Mouse (Mus musculus) heart, postnatal 0 days (tissue): Measurements from ENCODE around the gene Tbc1d1. TPM values are rescaled to one million over a fixed set of nuclear protein-coding genes. Genes with fewer than 3 reads are reported as not detected.
"Not testable (repeated sequence)": the region's sequence is repeated elsewhere in the genome, so short reads cannot be mapped to it uniquely, and the experiment has no call there.

Experiments used
- ATAC-seq: fragments of 200-750 bp; cut with Nextera tagmentation; 2 replicates; pipeline ENCODE4 v1.8.0; 2017; ENCODE audit warnings: low read depth, moderate number of reproducible peaks, moderate library complexity; ENCODE audit not compliant: insufficient read depth
- DNase-seq: peaks from one replicate; pipeline ENCODE4 v3.0.0-alpha.2; 2016; ENCODE audit warnings: low spot score
- H3K27ac ChIP-seq: fragments of 300-500 bp; sonication (generic); 2 replicates; pipeline ENCODE4 v1.5.1; 2014; ENCODE audit warnings: low read depth, mild to moderate bottlenecking
- H3K27me3 ChIP-seq: fragments of 300-500 bp; sonication (generic); 2 replicates; pipeline ENCODE4 v1.6.1; 2014; ENCODE audit warnings: low read length, mixed read lengths; ENCODE audit not compliant: control insufficient read depth, insufficient read depth
- H3K36me3 ChIP-seq: fragments of 300-500 bp; sonication (generic); replicated peaks from 2 replicates; pipeline ENCODE4 v1.6.1; 2014; ENCODE audit warnings: low read length, mixed read lengths; ENCODE audit not compliant: control insufficient read depth, insufficient read depth
- H3K4me1 ChIP-seq: fragments of 300-500 bp; sonication (generic); 2 replicates; pipeline ENCODE4 v1.6.1; 2014; ENCODE audit warnings: antibody characterized with exemption; ENCODE audit not compliant: control insufficient read depth, insufficient read depth
- H3K4me2 ChIP-seq: fragments of 300-500 bp; sonication (generic); 2 replicates; pipeline ENCODE4 v1.6.1; 2014; ENCODE audit warnings: low read depth, mild to moderate bottlenecking, low read length, moderate library complexity
- H3K4me3 ChIP-seq: fragments of 300-500 bp; sonication (generic); 2 replicates; pipeline ENCODE4 v1.5.1; 2014; ENCODE audit warnings: low read depth, low read length
- H3K9ac ChIP-seq: fragments of 300-500 bp; sonication (generic); replicated peaks from 2 replicates; pipeline ENCODE4 v1.6.1; 2014; ENCODE audit warnings: low read depth, low read length, mixed read lengths
- H3K9me3 ChIP-seq: fragments of 300-500 bp; sonication (generic); replicated peaks from 2 replicates; pipeline ENCODE4 v1.6.1; 2016; ENCODE audit warnings: low read length; ENCODE audit not compliant: control insufficient read depth
- CTCF ChIP-seq: IDR thresholded peaks from 2 replicates; pipeline ENCODE4 v1.5.1; 2016; ENCODE audit warnings: antibody characterized with exemption, control low read depth, low read depth
- EP300 ChIP-seq: IDR thresholded peaks from 2 replicates; pipeline ENCODE4 v1.6.1; 2016; ENCODE audit warnings: antibody characterized with exemption, low read depth
- WGBS: fragments of 180-500 bp; shearing (Covaris S2); extraction: QIAGEN DNeasy Blood & Tissue Kit; methylation state at CpG from one replicate; pipeline ENCODE4 v1.1.7; 2014; 5-methylcytosine and 5-hydroxymethylcytosine counted together
- polyA plus RNA-seq: library from polyadenylated mRNA; unstranded; fragments of >200 nt; fragmentation: Nextera tagmentation; extraction: Ambion mirVana; gene quantifications from 2 replicates; pipeline ENCODE4 v1.2.1, GENCODE M21; 2015
- total RNA-seq: library from RNA; depleted of rRNA; stranded (reverse); fragments of >200 nt; gene quantifications from 2 replicates; pipeline ENCODE4 v1.2.3, GENCODE M21; 2014; ENCODE audit warnings: low replicate concordance

Tbc1d1 gene
- total and polyA plus RNA-seq, 2 experiments from 2014 or later = 22.4 to 55.4 TPM

- H3K4me3 ChIP-seq = no peak overlapping the region
- no peak for TF ChIP-seq EP300
- no peak for TF ChIP-seq CTCF
- H3K36me3 ChIP-seq = peaks cover 17% of the 10 kb centered on the region
- no peak overlapping the region for H3K4me2 ChIP-seq
- peaks cover 29% of the 10 kb centered on the region for H3K4me1 ChIP-seq
- H3K9ac ChIP-seq = no peak overlapping the region
- H3K27me3 ChIP-seq = no peaks in the 10 kb centered on the region
- no peaks in the 10 kb centered on the region for H3K9me3 ChIP-seq
- DNase-seq (no peak), ATAC-seq (no peak)
- WGBS = 80% methylated on average over 7 of the region's 7 CpGs
- peak overlapping the region; percentile 86 for H3K27ac ChIP-seq
These were observed 171.3 kb downstream of the Tbc1d1 start for GRCm38 (mm10) chr5:64327212-64327902.

- Histone ChIP-seq H3K27me3 (no peaks in the 10 kb centered on the region), H3K4me1 (peaks cover 21% of the 10 kb centered on the region), H3K27ac (peak overlapping the region; percentile 82), H3K9me3 (no peaks in the 10 kb centered on the region), H3K36me3 (peaks cover 32% of the 10 kb centered on the region), H3K4me3 (no peak overlapping the region), H3K4me2 (peak overlapping the region; percentile 14; the same call in 1 of the 2 replicates), H3K9ac (peak overlapping the region; percentile 2)
- peak; percentile 91 for DNase-seq
- peak; percentile 96 for ATAC-seq
- peak; percentile 62 for TF ChIP-seq CTCF
- peak; percentile 68; the same call in 1 of the 2 replicates for TF ChIP-seq EP300
- WGBS = 12% methylated on average over 7 of the region's 7 CpGs
These were observed 180.8 kb downstream of the Tbc1d1 start for GRCm38 (mm10) chr5:64336767-64337408.

GRCm38 (mm10) chr5:64338795-64339194 is 182.7 kb downstream of the Tbc1d1 start:
- H3K27ac ChIP-seq, H3K9ac ChIP-seq, H3K9me3 ChIP-seq, ATAC-seq, H3K4me3 ChIP-seq, H3K4me2 ChIP-seq, H3K27me3 ChIP-seq, DNase-seq: not testable (repeated sequence)
- Histone ChIP-seq H3K36me3 (peaks cover 20% of the 10 kb centered on the region), H3K4me1 (peaks cover 22% of the 10 kb centered on the region)
- 76% methylated on average over 6 of the region's 6 CpGs for WGBS

GRCm38 (mm10) chr5:64340366-64340765 is 184.3 kb downstream of the Tbc1d1 start:
- Histone ChIP-seq H3K4me2 (no peak overlapping the region), H3K36me3 (peaks cover 12% of the 10 kb centered on the region), H3K9ac (no peak overlapping the region), H3K27me3 (no peaks in the 10 kb centered on the region), H3K9me3 (no peaks in the 10 kb centered on the region), H3K4me3 (no peak overlapping the region), H3K4me1 (peaks cover 27% of the 10 kb centered on the region), H3K27ac (no peak overlapping the region)
- ATAC-seq (no peak), DNase-seq (no peak)
- TF ChIP-seq EP300 (no peak), CTCF (no peak)
- 85% methylated on average over 3 of the region's 3 CpGs for WGBS

GRCm38 (mm10) chr5:64341671-64342070 is 185.6 kb downstream of the Tbc1d1 start:
- H3K9ac ChIP-seq = no peak overlapping the region
- H3K27me3 ChIP-seq = no peaks in the 10 kb centered on the region
- H3K9me3 ChIP-seq = no peaks in the 10 kb centered on the region
- H3K4me1 ChIP-seq = peaks cover 19% of the 10 kb centered on the region
- H3K4me2 ChIP-seq = no peak overlapping the region
- WGBS = 89% methylated on average over 3 of the region's 3 CpGs
- no peak for ATAC-seq
- H3K36me3 ChIP-seq = peaks cover 8% of the 10 kb centered on the region; the same call in 1 of the 2 replicates
- H3K4me3 ChIP-seq = no peak overlapping the region
- H3K27ac ChIP-seq = no peak overlapping the region
- no peak for DNase-seq
- TF ChIP-seq CTCF = no peak
- TF ChIP-seq EP300 = no peak
